Mouse (Mus musculus) lung, adult 2 months (tissue): ENCODE data around the gene Gigyf2.

ENCODE experiments used
- CTCF ChIP-seq: fragments of 200-500 bp; IDR thresholded peaks from 2 replicates; pipeline ENCODE4 v1.5.1; 2011; ENCODE audit warnings: mild to moderate bottlenecking, low read length, control low read depth; ENCODE audit not compliant: insufficient read depth
- POLR2A ChIP-seq: fragments of 200-500 bp; IDR thresholded peaks from 2 replicates; pipeline ENCODE4 v1.6.1; 2011; ENCODE audit warnings: low read depth, mild to moderate bottlenecking, control low read depth, low read length, borderline replicate concordance; ENCODE audit errors: extremely low read depth

- TF ChIP-seq CTCF = no peak
- no peak for TF ChIP-seq POLR2A
Measured at GRCm38 (mm10) chr1:87393444-87394195, 66.8 kb downstream of the Gigyf2 start.
